Mouse (Mus musculus): Measurements from ENCODE around the gene Tlr2. TPM values are rescaled to one million over a fixed set of nuclear protein-coding genes. Genes with fewer than 3 reads are reported as not detected.

Tlr2 gene
- total RNA-seq, 2 experiments from 2014 or later, result 3.4 to 3.8 TPM

DNA sequence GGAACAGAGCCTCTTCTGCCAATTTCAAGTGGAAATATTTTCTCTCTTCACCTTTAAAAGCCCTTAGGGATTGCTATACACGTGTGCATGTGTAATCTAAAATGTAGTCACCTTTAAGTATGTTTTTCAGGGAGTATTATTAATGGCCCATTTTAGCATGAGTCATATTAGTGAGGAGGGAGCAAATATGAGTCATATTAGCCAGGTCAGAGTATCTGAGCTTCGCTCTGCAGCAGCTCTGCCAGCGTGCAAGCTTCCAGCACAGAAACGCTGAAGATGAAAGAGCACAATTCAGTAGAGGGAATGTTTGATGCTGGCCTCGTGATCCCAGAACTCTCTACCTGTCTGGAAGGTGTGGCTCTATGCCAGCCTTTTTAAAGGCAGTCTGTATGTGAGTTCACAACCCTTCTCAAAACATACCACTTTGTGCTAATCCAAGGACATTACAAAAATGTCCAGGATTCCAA, 13.4 kb downstream of the Tlr2 start:
- DNase-seq, result peak; percentile 47 to 54

DNA sequence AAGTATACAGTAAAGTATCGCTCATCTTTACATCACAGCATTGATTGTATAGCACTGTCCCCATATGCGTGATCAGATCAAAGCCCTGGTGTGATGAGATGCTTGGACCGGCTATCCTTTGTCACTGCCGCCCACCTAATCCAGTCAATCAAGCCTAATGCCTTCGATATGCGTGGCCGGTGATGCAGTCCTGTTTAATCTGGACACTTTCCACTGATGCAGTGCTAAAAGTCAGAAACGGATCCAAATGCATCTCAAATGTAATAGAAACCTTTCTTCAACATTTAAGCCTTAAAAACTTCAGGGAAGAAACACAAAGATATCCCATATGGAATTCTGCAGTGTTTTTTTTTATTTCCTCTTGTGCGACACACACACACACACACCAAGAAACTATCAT, 13.9 kb downstream of the Tlr2 start:
- DNase-seq, result no peak

DNA sequence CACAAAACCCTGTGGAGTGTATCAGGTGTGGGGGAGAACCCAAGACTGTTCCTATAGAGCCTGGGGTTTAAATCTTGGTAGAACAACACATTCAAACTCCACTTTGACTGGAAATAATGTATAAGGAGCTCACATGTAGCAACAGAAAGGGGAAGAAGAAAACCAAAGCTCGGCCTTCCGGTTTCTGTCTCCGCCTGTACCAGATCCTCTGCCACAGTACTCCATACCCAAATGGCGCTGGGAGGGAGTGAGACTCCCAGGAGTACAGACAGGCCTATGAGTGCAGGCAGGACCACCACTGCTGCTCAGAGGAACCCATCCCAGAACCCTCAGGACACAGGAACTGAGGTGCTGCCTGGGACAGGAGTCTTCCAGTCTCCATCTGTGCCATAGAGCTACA, 17.8 kb downstream of the Tlr2 start:
- no peak for DNase-seq

DNA sequence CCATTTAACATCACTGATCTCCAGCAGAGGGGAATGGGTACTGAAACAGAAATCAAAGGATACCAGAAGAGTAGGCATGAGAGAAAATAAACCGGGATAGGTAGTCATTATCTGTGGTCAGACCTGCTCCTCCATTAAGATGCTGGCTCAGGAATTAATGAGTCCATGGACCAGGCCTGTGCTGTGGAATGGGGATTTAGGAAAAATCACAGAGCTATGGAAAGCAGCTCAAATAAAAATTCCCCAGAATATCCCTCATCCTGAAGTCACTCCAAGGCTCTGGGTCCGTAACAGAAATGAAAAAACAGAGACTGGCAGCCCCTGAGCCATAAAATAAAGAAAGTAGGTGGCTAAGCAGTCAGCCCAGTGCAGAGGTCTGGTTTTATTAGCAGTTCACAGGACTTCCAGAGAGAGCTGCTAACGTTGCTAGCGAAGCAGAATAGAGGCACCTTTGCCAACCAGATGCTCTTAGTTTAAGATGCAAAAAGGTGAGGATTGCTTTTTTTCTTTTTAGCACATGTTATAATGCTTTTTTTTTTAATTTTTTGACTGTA, 25.1 kb downstream of the Tlr2 start:
- no peak for DNase-seq

DNA sequence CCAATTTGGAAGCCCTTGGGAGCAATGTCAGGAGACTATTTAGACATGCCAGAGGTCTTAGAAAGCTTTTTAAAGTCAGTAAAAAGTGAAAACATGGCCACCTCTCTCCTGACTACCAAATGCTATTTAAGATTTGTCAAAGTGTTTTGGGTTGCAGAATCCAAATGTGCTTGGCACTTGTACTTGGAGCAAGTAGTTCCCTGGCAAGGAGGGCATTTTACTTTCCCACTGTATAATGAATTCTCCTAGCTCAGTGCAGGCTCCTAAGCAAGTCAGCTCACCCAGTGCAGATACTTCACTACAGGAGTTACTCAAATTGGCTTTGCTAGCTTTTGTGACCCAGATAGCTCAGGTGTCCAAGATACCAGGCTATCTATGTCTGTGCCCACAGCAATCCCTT, 28.7 kb downstream of the Tlr2 start:
- no peak for DNase-seq

DNA sequence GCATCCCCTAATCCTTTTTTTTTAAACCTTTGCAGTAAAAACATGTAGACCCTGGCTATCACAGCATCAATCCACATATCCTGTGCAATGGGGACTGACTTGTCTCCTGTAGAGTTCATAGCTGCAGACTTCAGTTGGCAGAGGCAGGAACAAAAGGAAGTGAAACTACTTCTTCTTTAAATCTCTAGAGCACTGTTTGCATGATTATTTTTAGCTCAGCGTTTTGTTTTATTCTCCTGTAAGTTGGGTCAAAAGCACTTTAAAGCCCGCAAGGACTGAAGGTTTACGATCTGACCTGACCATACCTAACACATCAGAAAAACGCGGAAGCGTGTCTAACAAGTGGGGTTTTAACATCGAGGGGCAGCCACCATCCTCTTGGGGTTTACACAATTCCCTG, 29.6 kb downstream of the Tlr2 start:
- no peak for DNase-seq

DNA sequence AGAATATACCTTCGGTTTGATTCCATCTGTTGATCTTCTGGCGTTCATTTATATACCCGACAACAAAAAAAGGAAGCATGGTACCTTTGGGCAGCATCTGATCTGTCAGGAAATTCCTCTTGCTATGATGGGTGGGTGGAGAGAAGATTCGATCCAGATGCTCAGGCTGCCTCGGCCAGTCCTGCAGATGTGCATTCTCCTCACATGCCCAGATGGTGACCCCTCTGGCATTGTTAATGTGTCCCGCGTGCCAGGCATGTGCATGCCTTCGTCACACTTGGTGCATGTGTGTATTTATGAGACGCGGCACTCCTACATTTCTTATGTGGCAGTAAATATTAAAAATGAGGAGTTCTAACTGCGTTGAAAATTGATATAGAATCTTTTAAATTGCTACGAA, 33.1 kb downstream of the Tlr2 start:
- no peak for DNase-seq

DNA sequence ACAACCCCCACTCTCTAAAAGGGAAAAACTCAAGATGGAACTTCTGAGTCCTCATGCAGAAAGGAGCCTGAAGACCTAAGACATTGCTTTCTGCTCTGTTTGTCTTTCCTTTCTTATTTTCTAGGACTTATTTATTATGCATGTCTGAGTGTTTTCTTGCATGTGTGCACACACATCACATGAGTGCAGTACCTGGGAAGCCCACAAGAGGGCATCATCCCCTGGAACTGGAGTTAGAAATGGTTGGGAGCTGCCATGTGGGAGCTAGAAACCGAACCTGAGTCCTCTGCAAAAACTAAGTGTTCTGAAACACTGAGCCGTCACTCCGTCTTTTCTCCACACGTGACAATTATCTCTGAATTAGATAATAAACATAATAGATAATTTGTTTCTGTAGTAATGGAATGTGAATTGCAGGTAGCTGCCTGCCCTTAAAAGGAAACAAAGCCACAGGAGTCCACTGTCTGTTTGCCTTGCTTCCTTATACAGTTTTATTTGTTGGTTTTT, 39.9 kb downstream of the Tlr2 start:
- no peak for DNase-seq

DNA sequence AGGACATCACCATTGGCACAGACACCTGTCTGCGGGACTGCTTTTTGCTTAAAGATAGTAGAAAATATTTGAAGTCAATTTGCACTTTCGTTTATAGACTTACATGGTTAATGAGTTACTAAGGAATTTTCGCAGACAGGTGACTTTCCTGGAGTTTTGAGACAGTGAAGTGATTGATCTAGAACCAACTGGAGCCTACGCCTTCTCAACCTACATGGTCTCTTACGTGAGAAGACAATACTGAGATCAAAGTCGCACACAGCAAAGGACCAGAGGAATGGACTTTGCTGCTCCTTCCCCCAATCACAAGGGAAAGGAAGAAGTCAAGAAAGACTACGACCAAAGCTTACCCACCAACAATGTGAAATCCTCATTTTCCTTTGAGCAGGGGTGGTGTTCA, 42.1 kb downstream of the Tlr2 start:
- no peak for DNase-seq

DNA sequence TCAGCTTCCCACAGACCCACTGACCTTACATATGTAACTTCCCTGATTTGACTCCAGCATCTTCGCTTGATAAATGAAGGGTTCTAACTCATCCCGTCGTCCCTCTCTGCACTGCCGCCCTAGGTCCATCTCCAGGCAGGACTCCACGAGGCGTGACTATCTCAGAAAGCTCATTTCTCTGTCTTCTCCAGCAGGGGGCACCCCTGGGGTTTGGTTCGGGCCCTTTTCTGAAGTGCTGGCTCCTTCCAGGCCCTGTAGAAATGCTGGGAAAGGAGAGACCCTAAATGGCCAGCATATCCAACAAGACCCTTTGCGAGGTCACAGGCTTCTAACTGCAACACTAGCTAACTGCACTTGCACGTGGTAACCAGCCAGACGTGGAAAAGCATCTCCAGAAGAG, 43.7 kb downstream of the Tlr2 start:
- DNase-seq, result peak; percentile 76 to 87

DNA sequence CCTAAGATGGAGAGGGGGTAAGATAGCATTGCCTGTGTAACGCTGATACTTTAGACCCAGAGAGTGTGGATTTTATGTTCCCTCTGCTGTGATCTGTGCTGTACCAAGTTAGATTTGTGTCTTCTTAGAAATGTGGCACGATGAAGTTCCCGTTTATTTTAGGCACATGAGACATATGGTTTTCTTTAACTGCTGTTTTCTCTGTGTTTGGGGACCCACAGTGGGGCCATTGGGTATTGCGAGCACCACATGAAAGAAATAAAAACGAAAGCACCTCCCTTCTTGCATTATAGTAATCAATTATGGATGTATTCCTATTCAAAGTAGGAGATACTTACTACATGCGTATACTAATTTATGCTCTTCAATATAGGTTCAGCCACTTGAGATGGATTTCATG, 44.5 kb downstream of the Tlr2 start:
- DNase-seq, result no peak

DNA sequence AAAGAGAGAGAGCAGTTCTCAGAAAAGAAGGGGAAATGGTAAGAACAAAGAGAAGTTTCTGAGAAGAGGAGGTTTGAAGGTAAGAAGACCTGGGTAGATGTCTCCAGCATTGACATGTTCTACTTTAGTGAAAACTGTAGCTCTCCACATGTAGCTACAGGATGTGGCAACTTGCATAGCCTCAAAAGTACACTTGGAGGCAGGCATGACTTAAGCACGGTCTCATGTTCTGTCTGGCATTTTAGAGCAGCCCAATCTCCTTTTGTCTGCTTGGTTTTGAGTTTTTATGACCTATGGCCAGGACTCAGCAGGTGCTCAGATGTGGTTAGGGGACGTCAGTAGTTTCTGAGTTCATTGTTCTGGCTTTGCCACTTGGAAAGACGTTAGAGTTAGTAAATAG, 50.1 kb downstream of the Tlr2 start:
- no peak for DNase-seq

DNA sequence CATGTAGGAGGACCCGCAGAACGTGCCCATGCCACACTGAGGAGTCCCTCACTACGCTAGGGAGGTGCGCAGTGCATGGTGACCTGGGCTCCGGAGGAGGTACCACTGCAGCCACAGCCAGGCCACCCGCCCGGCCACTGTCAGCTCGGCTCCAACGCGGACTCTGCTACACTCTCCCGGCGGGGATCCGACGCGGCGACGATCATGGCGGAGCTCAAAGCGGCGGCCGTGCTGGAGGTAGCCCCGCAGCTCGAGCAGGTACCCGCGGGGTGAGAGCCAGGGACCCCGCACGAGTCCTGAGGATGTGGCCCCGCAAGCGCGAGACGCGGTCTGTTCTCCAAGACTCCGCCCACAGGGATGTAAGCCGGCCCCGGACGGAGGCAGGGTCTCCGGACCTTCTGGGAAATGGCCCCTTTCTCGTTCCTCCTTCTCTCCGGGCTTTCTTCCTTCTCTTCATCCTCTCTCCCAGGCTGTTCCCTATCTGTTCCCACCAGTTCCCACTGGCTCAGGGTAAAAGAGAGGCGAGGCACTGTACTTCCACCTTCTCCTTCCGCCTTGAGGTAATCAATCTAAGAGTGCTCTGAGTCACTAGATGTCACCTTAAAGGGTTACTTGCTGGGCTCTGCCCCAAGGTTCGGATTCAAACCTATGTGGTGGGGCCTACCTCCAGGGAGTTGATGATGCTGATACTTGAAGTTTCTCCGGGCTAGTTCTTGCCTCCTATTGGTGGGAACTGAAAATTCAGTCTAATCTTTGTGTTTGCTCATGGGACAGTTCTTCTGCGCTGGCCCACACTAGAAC, 51.7 kb downstream of the Tlr2 start:
- peak; percentile 29 to 31 for DNase-seq

DNA sequence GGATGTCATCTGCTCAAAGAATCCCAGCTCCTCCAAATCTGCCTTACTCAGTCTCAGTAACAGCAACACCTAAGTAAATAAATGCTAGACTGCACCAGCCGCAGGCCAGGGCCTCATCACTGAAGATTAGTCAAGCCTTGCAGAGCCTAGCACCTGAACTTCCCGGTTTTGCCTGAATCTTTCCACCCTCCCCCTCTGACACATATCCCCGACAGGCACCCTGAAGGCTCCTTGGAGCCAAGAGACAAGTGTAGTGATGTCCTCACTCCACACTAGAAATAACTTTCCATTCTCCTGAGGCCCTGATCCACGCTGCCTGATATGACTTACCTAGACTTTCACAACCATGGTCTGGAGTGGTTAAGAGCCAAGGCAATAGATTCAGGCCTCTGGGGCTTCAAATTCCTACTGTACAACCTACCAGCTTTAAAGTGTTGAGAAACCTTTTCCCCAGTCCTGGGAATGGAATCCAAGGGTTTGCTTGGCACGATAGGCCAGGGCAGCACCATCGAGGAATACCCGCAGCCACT, 53.7 kb downstream of the Tlr2 start:
- no peak for DNase-seq

DNA sequence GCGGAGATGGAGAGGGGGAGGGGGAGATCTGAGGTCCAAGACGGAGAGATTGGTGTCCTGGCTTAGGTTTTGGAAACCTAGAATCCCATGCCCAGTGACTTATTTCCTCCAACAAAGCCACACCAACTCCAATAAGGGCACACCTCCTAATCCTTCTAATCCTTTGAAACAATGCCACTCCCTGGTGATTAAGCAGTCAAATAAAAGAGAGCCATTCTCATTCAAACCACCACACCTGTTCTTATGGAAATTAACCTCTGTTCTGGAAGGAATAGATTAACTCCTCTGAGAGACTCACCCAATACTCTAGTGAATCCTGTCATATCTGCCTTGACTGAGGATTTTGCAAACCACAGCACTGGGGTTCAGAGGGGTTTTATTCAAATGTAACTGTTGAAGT, 54.5 kb downstream of the Tlr2 start:
- DNase-seq, result no peak

Other genes starting within 250 kb of the Tlr2 start
- 10 to 100 TPM in 1 of 2 experiments, 1 to 10 TPM in 1; 7.3 to 11.3 TPM for gene Sfrp2, start 75.4 kb downstream of the Tlr2 start, total RNA-seq (2021)
- gene Tmem131l, start 198.4 kb upstream of the Tlr2 start, total RNA-seq (2021), result 10 to 100 TPM; 32.6 to 34.5 TPM

All from adrenal gland, postnatal 36 days (tissue).